Mouse (Mus musculus): ENCODE results near the gene Slc9a8. TPM values are rescaled to one million over a fixed set of nuclear protein-coding genes. Genes with fewer than 3 reads are reported as not detected.

Gene Slc9a8
- total RNA-seq, 2 experiments from 2014 or later, result 23.6 to 29.3 TPM

GRCm38 (mm10) chr2:167503253-167503895 is 81.9 kb downstream of the Slc9a8 start:
- intact Hi-C loops (cut with DNase I), result no loop called here
- DNase-seq, result peak; percentile 90 to 92

- DNase-seq, result peak; percentile 67 to 69
- intact Hi-C loops (cut with DNase I), result no loop called here
Measured at GRCm38 (mm10) chr2:167503896-167504349, 82.4 kb downstream of the Slc9a8 start.

- no peak for DNase-seq
- intact Hi-C loops (cut with DNase I), result no loop called here
Measured at GRCm38 (mm10) chr2:167505127-167505526, 83.6 kb downstream of the Slc9a8 start.

- intact Hi-C loops (cut with DNase I), result no loop called here
- DNase-seq, result no peak
Measured at GRCm38 (mm10) chr2:167506546-167507260, 85.2 kb downstream of the Slc9a8 start.

GRCm38 (mm10) chr2:167507719-167508385 is 86.3 kb downstream of the Slc9a8 start:
- DNase-seq, result no peak
- intact Hi-C loops (cut with DNase I), result no loop called here

GRCm38 (mm10) chr2:167508569-167508968 is 87.1 kb downstream of the Slc9a8 start:
- DNase-seq, result no peak
- intact Hi-C loops (cut with DNase I), result no loop called here

- intact Hi-C loops (cut with DNase I), result no loop called here
- DNase-seq, result peak; percentile 36 to 48
Measured at GRCm38 (mm10) chr2:167510485-167510884, 89.0 kb downstream of the Slc9a8 start.

- intact Hi-C loops (cut with DNase I), result no loop called here
- no peak for DNase-seq
Measured at GRCm38 (mm10) chr2:167512365-167512764, 90.9 kb downstream of the Slc9a8 start.

- DNase-seq, result no peak
- intact Hi-C loops (cut with DNase I), result no loop called here
Measured at GRCm38 (mm10) chr2:167512970-167513369, 91.5 kb downstream of the Slc9a8 start.

- intact Hi-C loops (cut with DNase I), result no loop called here
Measured at GRCm38 (mm10) chr2:167514641-167515040, 93.1 kb downstream of the Slc9a8 start.

GRCm38 (mm10) chr2:167515688-167516087 is 94.2 kb downstream of the Slc9a8 start:
- intact Hi-C loops (cut with DNase I), result no loop called here
- DNase-seq, result no peak

More at GRCm38 (mm10) chr2:167514641-167515040, 93.1 kb downstream of the Slc9a8 start:
- no peak for DNase-seq

GRCm38 (mm10) chr2:167519606-167520252 is 98.2 kb downstream of the Slc9a8 start:
- intact Hi-C loops (cut with DNase I), result no loop called here
- DNase-seq, result no peak

Other genes with a start within 250 kb of the Slc9a8 start
- 10 to 100 TPM; 45.4 to 50.2 TPM for gene Kcnb1, start 231.6 kb upstream of the Slc9a8 start, total RNA-seq (2021)
- 10 to 100 TPM; 35.8 to 39.7 TPM for gene Ptgis, start 181.1 kb upstream of the Slc9a8 start, total RNA-seq (2021)
- 10 to 100 TPM; 21.2 to 23.5 TPM for gene B4galt5, start 72.5 kb upstream of the Slc9a8 start, total RNA-seq (2021)
- gene Rnf114, start 70.9 kb downstream of the Slc9a8 start, total RNA-seq (2021), result 10 to 100 TPM; 41.9 to 47.1 TPM
- gene Spata2, start 71.2 kb downstream of the Slc9a8 start, total RNA-seq (2021), result 10 to 100 TPM; 24.0 to 24.9 TPM
- gene Snai1, start 116.5 kb downstream of the Slc9a8 start, total RNA-seq (2021), result 1 to 10 TPM; 3.6 to 4.1 TPM
- 100 to 1,000 TPM; 120 to 121 TPM for gene Ube2v1, start 210.4 kb downstream of the Slc9a8 start, total RNA-seq (2021)
- 10 to 100 TPM; 21.6 to 23.2 TPM for gene Gm20431, start 239.8 kb downstream of the Slc9a8 start, total RNA-seq (2021)

Measured in heart, postnatal 10 days (tissue).